Mouse (Mus musculus) embryonic facial prominence, embryonic 13.5 days (tissue): Measurements from ENCODE around the gene Slc46a3. TPM values are rescaled to one million over a fixed set of nuclear protein-coding genes. Genes with fewer than 3 reads are reported as not detected.
"Not testable (repeated sequence)": the region's sequence is repeated elsewhere in the genome, so short reads cannot be mapped to it uniquely, and the experiment has no call there.

ENCODE experiments used
- ATAC-seq: fragments of 200-750 bp; cut with Nextera tagmentation; 2 replicates; pipeline ENCODE4 v1.8.0; 2017; ENCODE audit warnings: low read depth; ENCODE audit not compliant: insufficient number of reproducible peaks, insufficient read depth, low FRiP score, low TSS enrichment
- H3K27ac ChIP-seq: fragments of 300-500 bp; sonication (generic); 2 replicates; pipeline ENCODE4 v1.5.1; 2015; ENCODE audit warnings: moderate library complexity, mild to moderate bottlenecking, inconsistent platforms
- H3K27me3 ChIP-seq: fragments of 300-500 bp; sonication (generic); 2 replicates; pipeline ENCODE4 v1.6.1; 2015; ENCODE audit warnings: mild to moderate bottlenecking, inconsistent platforms
- H3K36me3 ChIP-seq: fragments of 300-500 bp; sonication (generic); 2 replicates; pipeline ENCODE4 v1.6.1; 2015; ENCODE audit warnings: mild to moderate bottlenecking, inconsistent platforms
- H3K4me1 ChIP-seq: fragments of 300-500 bp; sonication (generic); 2 replicates; pipeline ENCODE4 v1.6.1; 2015; ENCODE audit warnings: inconsistent platforms
- H3K4me2 ChIP-seq: fragments of 300-500 bp; sonication (generic); 2 replicates; pipeline ENCODE4 v1.6.1; 2015; ENCODE audit warnings: moderate library complexity, mild to moderate bottlenecking, inconsistent platforms
- H3K4me3 ChIP-seq: fragments of 300-500 bp; sonication (generic); 2 replicates; pipeline ENCODE4 v1.5.1; 2015; ENCODE audit warnings: mild to moderate bottlenecking, inconsistent platforms
- H3K9ac ChIP-seq: fragments of 300-500 bp; sonication (generic); 2 replicates; pipeline ENCODE4 v1.6.1; 2015; ENCODE audit warnings: mild to moderate bottlenecking, inconsistent platforms
- H3K9me3 ChIP-seq: fragments of 300-500 bp; sonication (generic); 2 replicates; pipeline ENCODE4 v1.6.1; 2016; ENCODE audit warnings: inconsistent platforms
- WGBS: fragments of 180-500 bp; shearing (Covaris S2); methylation state at CpG from one replicate; pipeline ENCODE4 v1.1.7; 2015; ENCODE audit warnings: mixed read lengths; 5-methylcytosine and 5-hydroxymethylcytosine counted together
- polyA plus RNA-seq: library from polyadenylated mRNA; unstranded; fragments of >200 nt; fragmentation: Nextera tagmentation; extraction: Ambion mirVana; gene quantifications from 2 replicates; pipeline ENCODE4 v1.2.1, GENCODE M21; 2015

Gene Slc46a3
- polyA plus RNA-seq, 1 experiment from 2014 or later = 2.0 TPM

DNA sequence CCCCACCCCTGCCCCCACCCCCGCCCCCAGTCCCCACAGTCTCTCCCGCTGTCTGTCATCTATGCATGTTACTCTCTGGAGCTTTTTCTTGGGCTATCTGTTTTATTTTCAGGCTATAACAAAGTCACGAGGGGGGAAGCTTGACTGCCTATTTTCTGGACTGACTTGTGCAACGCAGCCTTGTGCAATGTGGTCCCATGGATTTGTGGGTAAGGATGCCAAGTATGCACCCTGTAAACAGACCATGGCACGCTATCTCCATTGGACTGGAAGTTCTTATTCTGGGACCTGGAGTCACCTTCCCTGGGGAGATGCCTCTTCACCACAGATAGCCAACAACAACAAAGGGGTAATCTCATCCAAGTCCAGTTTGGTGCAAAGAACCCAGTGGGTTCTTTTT is 17.1 kb upstream of the Slc46a3 start:
- 81% methylated on average over 5 of the region's 5 CpGs for WGBS
- peaks cover 3% of the 10 kb centered on the region; the same call in 1 of the 2 replicates for H3K4me1 ChIP-seq
- H3K4me2 ChIP-seq = no peak overlapping the region
- H3K9ac ChIP-seq = no peak overlapping the region
- no peak overlapping the region for H3K27ac ChIP-seq
- H3K27me3 ChIP-seq = no peaks in the 10 kb centered on the region
- H3K36me3 ChIP-seq = no peaks in the 10 kb centered on the region
- H3K9me3 ChIP-seq = no peaks in the 10 kb centered on the region
- no peak for ATAC-seq
- H3K4me3 ChIP-seq = no peak overlapping the region

DNA sequence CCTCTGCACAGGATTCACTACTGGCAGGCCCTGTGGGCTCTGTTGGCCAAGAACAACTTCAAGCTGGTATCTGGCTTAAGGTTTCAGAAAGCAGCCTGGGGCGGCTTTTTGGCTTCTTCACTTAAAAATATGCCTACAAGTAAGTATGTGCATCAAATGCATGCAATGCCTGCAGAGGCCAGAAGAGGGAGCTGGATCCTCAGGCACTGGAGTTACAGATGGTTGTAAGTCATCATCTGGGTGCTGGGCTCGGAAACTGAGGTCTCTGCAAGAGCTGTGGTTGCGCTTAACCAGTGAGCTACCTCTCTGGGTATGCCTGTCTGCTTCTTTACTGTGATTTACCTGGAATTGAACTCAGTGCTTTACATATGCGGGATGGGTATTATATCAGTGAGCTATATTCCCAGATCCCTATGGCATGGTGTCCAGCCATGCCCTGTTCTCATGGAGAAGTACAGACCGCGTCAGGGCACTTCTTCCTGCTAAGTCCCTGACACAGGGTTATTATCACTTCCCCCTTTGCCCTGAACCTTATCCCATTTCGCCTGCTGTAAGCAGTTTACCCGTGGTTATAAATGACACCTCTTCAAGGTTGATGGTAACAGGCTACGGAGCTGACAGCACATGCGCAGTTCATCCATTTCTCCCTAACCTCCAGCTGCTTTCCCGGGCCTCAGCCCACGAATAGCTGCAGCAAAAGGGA is 16.3 kb upstream of the Slc46a3 start:
- Histone ChIP-seq H3K4me1 (peaks cover 3% of the 10 kb centered on the region; the same call in 1 of the 2 replicates), H3K36me3 (no peaks in the 10 kb centered on the region), H3K27ac (no peak overlapping the region), H3K4me2 (no peak overlapping the region), H3K9me3 (no peaks in the 10 kb centered on the region), H3K27me3 (no peaks in the 10 kb centered on the region), H3K4me3 (no peak overlapping the region), H3K9ac (no peak overlapping the region)
- 81% methylated on average over 12 of the region's 12 CpGs for WGBS
- ATAC-seq = no peak

DNA sequence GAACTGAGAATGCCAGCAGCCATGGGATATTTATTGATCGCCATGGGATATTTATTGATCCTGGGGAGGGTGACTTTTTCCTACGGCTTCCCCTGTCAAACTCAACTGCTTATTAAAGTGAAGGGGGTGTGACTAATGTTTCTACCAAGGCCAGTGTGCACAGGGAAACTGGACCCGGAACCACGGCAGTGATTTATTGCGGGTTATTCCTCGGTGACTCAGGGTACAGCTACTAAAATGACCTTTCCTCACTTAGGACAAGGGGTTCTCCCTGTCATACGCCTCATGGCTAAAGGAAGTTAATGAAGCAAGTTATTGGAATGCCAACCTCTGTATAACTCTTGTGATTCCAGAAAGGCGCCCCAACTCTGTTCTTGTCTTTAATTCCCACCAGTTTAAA is 13.2 kb upstream of the Slc46a3 start:
- Histone ChIP-seq H3K27me3 (no peaks in the 10 kb centered on the region), H3K9me3 (no peaks in the 10 kb centered on the region), H3K4me1 (no peaks in the 10 kb centered on the region), H3K4me2 (no peak overlapping the region), H3K9ac (no peak overlapping the region), H3K4me3 (no peak overlapping the region), H3K27ac (no peak overlapping the region), H3K36me3 (no peaks in the 10 kb centered on the region)
- 92% methylated on average over 8 of the region's 8 CpGs for WGBS
- ATAC-seq = no peak

DNA sequence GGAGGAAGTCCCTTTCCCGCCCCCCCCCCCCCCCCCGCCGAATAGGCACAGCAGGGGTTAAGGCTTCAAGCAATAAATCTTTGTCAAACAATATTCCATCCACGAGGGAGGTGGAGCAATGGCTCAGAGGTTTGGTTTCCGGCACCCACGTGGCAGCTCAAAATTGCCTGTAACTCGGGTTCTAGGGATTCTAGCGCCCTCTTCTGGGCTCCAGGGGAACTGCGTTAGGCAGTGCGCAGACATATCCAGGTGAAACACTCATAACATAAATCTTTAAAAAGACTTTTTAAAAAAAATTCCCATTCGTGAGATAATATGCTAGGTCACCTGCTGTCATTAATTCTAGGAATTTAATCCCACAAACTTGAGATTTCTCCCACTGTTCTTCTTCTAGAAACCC is 12.5 kb upstream of the Slc46a3 start:
- Histone ChIP-seq H3K9me3 (no peaks in the 10 kb centered on the region), H3K9ac (no peak overlapping the region), H3K36me3 (no peaks in the 10 kb centered on the region), H3K4me1 (no peaks in the 10 kb centered on the region), H3K27ac (no peak overlapping the region), H3K4me3 (no peak overlapping the region), H3K27me3 (no peaks in the 10 kb centered on the region), H3K4me2 (no peak overlapping the region)
- 57% methylated on average over 8 of the region's 11 CpGs for WGBS
- no peak for ATAC-seq

DNA sequence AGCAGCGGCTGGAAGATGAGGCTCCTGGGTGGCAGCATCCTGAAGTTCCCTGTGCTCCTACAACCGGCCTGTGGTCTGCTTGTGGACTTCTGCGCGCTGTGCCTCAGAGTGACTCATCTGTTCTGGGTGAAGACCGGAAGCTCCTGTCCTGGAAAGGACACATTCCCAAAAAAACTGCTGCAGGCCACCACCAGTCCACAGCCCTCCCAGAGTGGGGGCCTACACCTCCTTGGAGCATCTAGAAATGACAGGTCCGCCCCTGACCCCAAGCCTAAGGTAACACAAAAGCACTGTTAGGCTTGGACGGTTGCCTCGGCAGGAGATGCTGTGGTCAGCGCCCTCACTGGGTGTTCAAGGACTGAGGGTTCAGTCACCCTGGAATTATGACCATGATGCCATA is 8.6 kb upstream of the Slc46a3 start:
- Histone ChIP-seq H3K4me2 (no peak overlapping the region), H3K9ac (no peak overlapping the region), H3K4me3 (no peak overlapping the region), H3K4me1 (no peaks in the 10 kb centered on the region), H3K27ac (no peak overlapping the region), H3K27me3 (no peaks in the 10 kb centered on the region), H3K9me3 (no peaks in the 10 kb centered on the region), H3K36me3 (no peaks in the 10 kb centered on the region)
- ATAC-seq = no peak
- WGBS = 84% methylated on average over 9 of the region's 9 CpGs

DNA sequence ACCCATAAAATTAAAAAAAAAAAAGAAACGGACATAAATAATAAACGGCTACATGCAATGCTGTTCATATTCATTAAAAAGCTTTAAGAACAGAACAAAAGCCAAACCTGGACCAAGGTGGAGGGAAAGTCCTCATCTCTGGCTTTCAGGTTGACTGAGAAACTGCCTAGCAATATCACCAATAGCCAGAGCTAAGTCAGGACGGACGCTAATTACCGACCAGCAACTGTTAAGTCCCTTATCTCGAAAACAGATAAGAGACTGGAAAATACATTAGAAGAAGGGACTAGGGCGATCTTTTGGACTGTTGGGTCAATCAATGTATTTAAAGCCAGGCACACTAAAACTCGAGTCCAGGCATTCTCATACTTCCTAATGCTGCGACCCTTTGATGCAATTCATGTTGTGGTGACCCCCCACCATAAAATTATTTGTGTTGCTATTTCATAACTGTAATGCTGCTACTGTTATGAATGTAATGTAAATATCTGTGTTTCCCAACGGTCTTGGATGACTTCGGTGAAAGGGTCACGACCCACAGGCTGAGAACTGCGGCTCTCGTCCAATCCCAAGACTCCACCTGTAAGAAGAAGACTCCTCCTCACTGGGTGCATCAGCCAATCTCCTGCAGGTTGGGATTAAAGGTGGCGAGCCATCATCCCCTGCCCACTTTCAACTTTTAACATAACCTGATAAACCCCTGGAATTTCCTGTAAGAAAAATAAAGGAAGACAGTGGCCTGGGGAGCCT is 7.6 kb upstream of the Slc46a3 start:
- Histone ChIP-seq H3K27ac (no peak overlapping the region), H3K27me3 (no peaks in the 10 kb centered on the region), H3K4me3 (no peak overlapping the region), H3K4me2 (no peak overlapping the region), H3K4me1 (no peaks in the 10 kb centered on the region), H3K9ac (no peak overlapping the region), H3K9me3 (no peaks in the 10 kb centered on the region), H3K36me3 (no peaks in the 10 kb centered on the region)
- no peak for ATAC-seq
- WGBS = 87% methylated on average over 15 of the region's 15 CpGs

DNA sequence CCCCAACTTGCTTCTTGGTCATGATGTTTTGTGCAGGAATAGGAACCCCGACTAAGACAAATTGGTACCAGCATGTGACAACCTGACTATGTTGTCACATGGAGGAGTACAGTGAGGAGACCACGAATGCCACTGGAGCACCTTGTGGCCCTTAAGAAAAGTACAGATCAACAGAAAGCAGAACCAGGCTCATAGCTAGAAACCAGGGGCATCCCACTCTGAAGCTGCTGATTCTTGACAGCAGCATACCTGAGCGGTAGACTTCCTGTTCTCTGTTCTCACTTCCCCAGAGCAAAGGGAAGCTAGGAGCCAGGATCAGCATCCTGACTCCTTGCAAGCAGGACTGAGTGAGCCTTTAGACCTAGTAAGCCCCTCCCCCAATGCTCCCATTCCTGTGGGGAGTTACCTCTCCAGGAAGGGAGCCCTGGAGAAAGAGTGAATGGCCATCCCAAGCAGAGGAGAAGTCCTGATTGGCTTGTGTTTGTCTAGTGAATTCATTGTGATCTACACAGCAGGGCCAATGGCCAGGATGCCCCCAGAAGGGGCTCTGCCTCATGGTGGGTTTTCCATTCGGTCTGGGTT is 4.4 kb upstream of the Slc46a3 start:
- Histone ChIP-seq H3K36me3 (no peaks in the 10 kb centered on the region), H3K4me2 (no peak overlapping the region), H3K4me3 (no peak overlapping the region), H3K4me1 (peaks cover 7% of the 10 kb centered on the region; the same call in 1 of the 2 replicates), H3K27me3 (peaks cover 10% of the 10 kb centered on the region), H3K27ac (no peak overlapping the region), H3K9me3 (no peaks in the 10 kb centered on the region), H3K9ac (no peak overlapping the region)
- ATAC-seq = no peak
- 59% methylated on average over 4 of the region's 4 CpGs for WGBS

DNA sequence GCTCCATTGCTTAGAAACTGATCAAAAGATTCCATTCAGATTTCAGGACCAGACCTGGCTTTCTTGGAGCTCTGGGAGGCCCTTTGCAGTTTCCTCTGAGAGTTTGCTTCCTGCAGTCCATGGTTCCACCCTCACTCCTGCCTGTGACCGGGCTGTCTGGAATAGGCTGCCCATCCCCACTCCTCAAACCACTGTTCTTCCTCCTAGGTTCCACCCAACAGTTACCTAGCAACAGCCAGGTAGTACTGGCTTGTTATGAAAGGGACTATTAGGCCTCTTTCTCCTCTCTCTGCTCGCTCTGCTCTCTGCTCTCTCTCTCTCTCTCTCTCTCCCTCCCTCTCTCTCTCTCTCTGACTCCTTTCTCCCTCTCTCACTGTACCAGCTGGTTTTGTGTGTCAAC is 3.6 kb upstream of the Slc46a3 start:
- no peak overlapping the region for H3K4me3 ChIP-seq
- H3K27ac ChIP-seq = no peak overlapping the region
- H3K4me1 ChIP-seq = peaks cover 10% of the 10 kb centered on the region
- H3K27me3 ChIP-seq = peaks cover 15% of the 10 kb centered on the region
- H3K4me2 ChIP-seq = no peak overlapping the region
- H3K9me3 ChIP-seq = no peaks in the 10 kb centered on the region
- no peaks in the 10 kb centered on the region for H3K36me3 ChIP-seq
- no peak overlapping the region for H3K9ac ChIP-seq
- ATAC-seq = no peak
- WGBS = 55% methylated on average over 2 of the region's 2 CpGs

DNA sequence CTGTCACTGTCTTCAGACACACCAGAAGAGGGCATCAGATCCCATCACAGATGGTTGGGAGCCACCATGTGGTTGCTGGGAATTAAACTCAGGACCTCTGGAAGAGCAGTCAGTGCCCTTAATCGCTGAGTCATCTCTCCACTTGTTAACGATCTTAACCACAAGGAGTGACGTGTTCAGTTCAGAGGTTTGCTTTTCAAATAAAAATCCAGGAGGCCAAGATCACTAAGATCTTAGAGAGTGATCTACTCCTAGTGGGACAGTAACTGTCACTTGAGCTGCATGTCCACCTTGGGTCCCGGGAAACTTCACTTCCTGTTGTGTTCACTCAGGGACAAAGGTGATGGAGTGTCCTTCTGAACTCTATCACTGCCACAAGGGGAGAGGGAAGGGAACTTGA is 1.9 kb upstream of the Slc46a3 start:
- H3K36me3 ChIP-seq, H3K9ac ChIP-seq, H3K4me2 ChIP-seq, ATAC-seq, H3K9me3 ChIP-seq, H3K27ac ChIP-seq, H3K4me3 ChIP-seq: not testable (repeated sequence)
- peaks cover 26% of the 10 kb centered on the region for H3K27me3 ChIP-seq
- WGBS = 75% methylated on average over 4 of the region's 4 CpGs
- H3K4me1 ChIP-seq = peaks cover 10% of the 10 kb centered on the region

DNA sequence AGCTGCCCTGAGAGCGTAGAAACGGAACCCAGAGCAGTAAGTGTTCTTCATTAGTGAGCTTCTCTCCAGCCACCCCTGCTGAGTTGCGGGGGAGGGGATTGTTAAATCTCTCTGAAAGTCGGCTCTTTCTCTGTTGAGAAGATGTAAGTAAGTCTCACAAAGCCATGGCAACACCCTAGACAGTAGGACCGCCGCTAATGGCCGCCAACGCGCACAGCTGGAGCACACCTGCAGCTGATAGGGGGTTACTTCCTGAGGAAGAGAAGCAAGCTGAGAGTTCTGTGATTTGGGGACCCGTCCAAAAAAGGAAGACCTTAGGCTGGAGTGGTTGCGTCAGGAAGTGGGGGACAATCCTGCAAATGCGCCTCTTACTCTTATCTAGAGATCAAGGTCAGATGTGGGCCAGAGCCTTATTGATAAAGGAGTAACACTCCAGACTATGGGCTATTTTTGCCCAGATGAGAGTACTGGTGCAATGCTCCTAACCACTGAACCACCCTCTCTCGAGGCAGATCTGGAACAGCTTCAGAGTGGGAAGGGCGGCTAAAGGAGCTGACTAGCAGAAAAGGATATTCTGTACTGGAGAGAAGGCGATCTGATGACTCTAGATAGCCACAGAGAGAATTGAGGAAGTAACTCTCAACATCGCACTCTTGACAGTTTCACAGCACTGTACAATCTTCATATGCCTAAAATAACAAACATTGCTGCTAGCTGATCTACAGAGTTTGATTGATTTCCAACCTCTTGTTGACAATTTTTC is 1.0 kb upstream of the Slc46a3 start:
- no peak overlapping the region for H3K9ac ChIP-seq
- peaks cover 10% of the 10 kb centered on the region for H3K4me1 ChIP-seq
- peak overlapping the region; percentile 70 for H3K4me3 ChIP-seq
- H3K4me2 ChIP-seq = peak overlapping the region; percentile 94
- H3K27ac ChIP-seq = no peak overlapping the region
- H3K36me3 ChIP-seq = no peaks in the 10 kb centered on the region
- no peak for ATAC-seq
- H3K9me3 ChIP-seq = no peaks in the 10 kb centered on the region
- WGBS = 22% methylated on average over 16 of the region's 16 CpGs
- H3K27me3 ChIP-seq = peaks cover 26% of the 10 kb centered on the region

DNA sequence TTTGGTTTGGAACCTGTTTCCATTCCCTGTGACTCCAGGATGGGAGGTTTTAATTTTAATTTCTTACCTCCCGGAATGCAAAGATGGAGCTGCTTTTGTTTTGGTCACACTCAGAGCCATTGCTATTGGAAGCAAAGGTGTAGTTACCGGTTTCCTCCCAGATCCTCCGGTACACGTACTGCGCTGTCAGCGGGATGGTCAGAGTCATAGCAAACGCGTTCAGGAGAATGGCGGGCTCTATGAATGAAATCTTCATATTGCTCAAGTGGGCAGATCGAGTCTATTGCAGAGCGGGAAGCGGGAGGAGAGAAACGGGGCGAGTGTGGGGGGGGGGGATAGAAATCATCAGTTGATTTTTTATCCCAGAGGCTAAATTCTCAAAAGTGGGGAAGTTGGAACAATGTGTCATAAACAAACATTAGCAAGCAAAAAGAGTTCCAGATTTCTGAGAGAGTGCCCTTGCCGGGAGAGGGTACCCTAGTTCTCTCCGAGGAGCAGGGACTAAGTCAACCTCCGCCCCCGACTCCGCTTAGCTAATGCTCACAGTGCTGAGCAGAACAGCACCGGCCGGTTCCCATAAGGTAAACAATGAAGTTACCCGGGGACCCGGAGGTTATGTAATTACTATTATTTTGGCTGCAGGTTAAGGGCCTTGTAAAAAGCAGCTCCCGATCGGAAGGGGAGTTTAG is 705 bp downstream of the Slc46a3 start:
- H3K9me3 ChIP-seq = no peaks in the 10 kb centered on the region
- WGBS = 2% methylated on average over 25 of the region's 25 CpGs
- H3K4me2 ChIP-seq = peak overlapping the region; percentile 94
- no peak for ATAC-seq
- peaks cover 26% of the 10 kb centered on the region for H3K27me3 ChIP-seq
- H3K36me3 ChIP-seq = no peaks in the 10 kb centered on the region
- no peak overlapping the region for H3K27ac ChIP-seq
- H3K9ac ChIP-seq = peak overlapping the region; percentile 67
- peaks cover 10% of the 10 kb centered on the region for H3K4me1 ChIP-seq
- H3K4me3 ChIP-seq = peak overlapping the region; percentile 70
